Mouse (Mus musculus) forebrain, embryonic 11.5 days (tissue): Measurements from ENCODE around the gene Xylb. TPM values are rescaled to one million over a fixed set of nuclear protein-coding genes. Genes with fewer than 3 reads are reported as not detected.

Source experiments
- ATAC-seq: fragments of 200-750 bp; cut with Nextera tagmentation; replicated peaks from 2 replicates; pipeline ENCODE4 v1.8.0; 2017; ENCODE audit warnings: moderate TSS enrichment; ENCODE audit not compliant: low FRiP score
- DNase-seq: peaks from one replicate; pipeline ENCODE4 v3.0.0-alpha.2; 2017; ENCODE audit warnings: low spot score
- H3K27ac ChIP-seq: fragments of 300-500 bp; sonication (generic); 2 replicates; pipeline ENCODE4 v1.5.1; 2014; ENCODE audit warnings: low read depth, low read length
- H3K27me3 ChIP-seq: fragments of 300-500 bp; sonication (generic); 2 replicates; pipeline ENCODE4 v1.6.1; 2014; ENCODE audit warnings: mild to moderate bottlenecking, low read length, mixed read lengths; ENCODE audit not compliant: control insufficient read depth, insufficient read depth
- H3K36me3 ChIP-seq: fragments of 300-500 bp; sonication (generic); 2 replicates; pipeline ENCODE4 v1.6.1; 2014; ENCODE audit warnings: mild to moderate bottlenecking, low read length, moderate library complexity, mixed read lengths; ENCODE audit not compliant: control insufficient read depth, insufficient read depth
- H3K4me1 ChIP-seq: fragments of 300-500 bp; sonication (generic); replicated peaks from 2 replicates; pipeline ENCODE4 v1.6.1; 2014; ENCODE audit warnings: low read length, mixed read lengths; ENCODE audit not compliant: control insufficient read depth, insufficient read depth
- H3K4me2 ChIP-seq: fragments of 300-500 bp; sonication (generic); 2 replicates; pipeline ENCODE4 v1.6.1; 2014; ENCODE audit warnings: low read depth, mild to moderate bottlenecking, low read length, moderate library complexity, mixed read lengths; ENCODE audit not compliant: severe bottlenecking
- H3K4me3 ChIP-seq: fragments of 300-500 bp; sonication (generic); 2 replicates; pipeline ENCODE4 v1.5.1; 2014; ENCODE audit warnings: low read depth, low read length
- H3K9ac ChIP-seq: fragments of 300-500 bp; sonication (generic); 2 replicates; pipeline ENCODE4 v1.6.1; 2014; ENCODE audit warnings: low read length
- H3K9me3 ChIP-seq: fragments of 300-500 bp; sonication (generic); 2 replicates; pipeline ENCODE4 v1.6.1; 2016; ENCODE audit warnings: low read length, mixed read lengths; ENCODE audit not compliant: control insufficient read depth
- WGBS: fragments of 180-500 bp; shearing (Covaris S2); extraction: QIAGEN DNeasy Blood & Tissue Kit; methylation state at CpG from one replicate; pipeline ENCODE4 v1.1.7; 2014; 5-methylcytosine and 5-hydroxymethylcytosine counted together
- polyA plus RNA-seq: library from polyadenylated mRNA; unstranded; fragments of >200 nt; fragmentation: Nextera tagmentation; extraction: Ambion mirVana; gene quantifications from 2 replicates; pipeline ENCODE4 v1.2.1, GENCODE M21; 2014

Xylb gene
- polyA plus RNA-seq, 1 experiment from 2014 or later: 12.7 TPM

GRCm38 (mm10) chr9:119323260-119323645 lies 33.9 kb upstream of the Xylb start:
- WGBS: 8% methylated on average over 9 of the region's 9 CpGs
- peak overlapping the region; percentile 85 for H3K27ac ChIP-seq
- H3K4me2 ChIP-seq: peak overlapping the region; percentile 79
- peak overlapping the region; percentile 90 for H3K4me3 ChIP-seq
- H3K27me3 ChIP-seq: no peaks in the 10 kb centered on the region
- no peaks in the 10 kb centered on the region for H3K36me3 ChIP-seq
- peak overlapping the region; percentile 90 for H3K9ac ChIP-seq
- ATAC-seq (peak; percentile 1; the same call in 1 of the 2 replicates), DNase-seq (no peak)
- H3K9me3 ChIP-seq: no peaks in the 10 kb centered on the region
- no peaks in the 10 kb centered on the region; the same call in 1 of the 2 replicates for H3K4me1 ChIP-seq

GRCm38 (mm10) chr9:119324130-119324529 lies 33.1 kb upstream of the Xylb start:
- H3K36me3 ChIP-seq: no peaks in the 10 kb centered on the region
- no peak overlapping the region for H3K27ac ChIP-seq
- no peaks in the 10 kb centered on the region for H3K27me3 ChIP-seq
- H3K9me3 ChIP-seq: no peaks in the 10 kb centered on the region
- WGBS: 66% methylated on average over 1 of the region's 1 CpGs
- no peaks in the 10 kb centered on the region; the same call in 1 of the 2 replicates for H3K4me1 ChIP-seq
- no peak for DNase-seq
- H3K4me2 ChIP-seq: no peak overlapping the region
- no peak for ATAC-seq
- H3K9ac ChIP-seq: no peak overlapping the region
- no peak overlapping the region for H3K4me3 ChIP-seq

DNA sequence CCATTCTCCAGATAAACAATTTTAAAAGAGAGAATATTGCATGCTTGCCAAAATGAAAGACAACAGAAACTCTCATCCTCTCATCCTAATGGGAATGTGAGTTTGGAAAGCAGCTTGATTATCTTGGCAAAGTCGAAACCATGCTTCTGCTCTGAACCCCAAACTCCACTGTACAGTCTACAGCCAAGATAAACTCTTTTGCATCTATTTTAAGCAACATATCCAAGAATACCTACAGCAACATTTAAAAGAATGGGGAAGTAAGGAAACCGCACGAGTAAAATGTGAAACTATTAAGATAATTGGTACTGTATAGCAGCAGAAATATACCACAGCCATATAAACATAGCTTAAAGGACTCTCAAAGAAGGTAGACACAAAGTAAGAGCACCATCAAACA lies 28.7 kb upstream of the Xylb start:
- no peaks in the 10 kb centered on the region for H3K4me1 ChIP-seq
- 84% methylated on average over 3 of the region's 3 CpGs for WGBS
- H3K4me2 ChIP-seq: no peak overlapping the region
- H3K27ac ChIP-seq: no peak overlapping the region
- no peak overlapping the region for H3K4me3 ChIP-seq
- H3K9me3 ChIP-seq: no peaks in the 10 kb centered on the region
- H3K36me3 ChIP-seq: no peaks in the 10 kb centered on the region
- no peaks in the 10 kb centered on the region for H3K27me3 ChIP-seq
- ATAC-seq (no peak), DNase-seq (no peak)
- H3K9ac ChIP-seq: no peak overlapping the region

DNA sequence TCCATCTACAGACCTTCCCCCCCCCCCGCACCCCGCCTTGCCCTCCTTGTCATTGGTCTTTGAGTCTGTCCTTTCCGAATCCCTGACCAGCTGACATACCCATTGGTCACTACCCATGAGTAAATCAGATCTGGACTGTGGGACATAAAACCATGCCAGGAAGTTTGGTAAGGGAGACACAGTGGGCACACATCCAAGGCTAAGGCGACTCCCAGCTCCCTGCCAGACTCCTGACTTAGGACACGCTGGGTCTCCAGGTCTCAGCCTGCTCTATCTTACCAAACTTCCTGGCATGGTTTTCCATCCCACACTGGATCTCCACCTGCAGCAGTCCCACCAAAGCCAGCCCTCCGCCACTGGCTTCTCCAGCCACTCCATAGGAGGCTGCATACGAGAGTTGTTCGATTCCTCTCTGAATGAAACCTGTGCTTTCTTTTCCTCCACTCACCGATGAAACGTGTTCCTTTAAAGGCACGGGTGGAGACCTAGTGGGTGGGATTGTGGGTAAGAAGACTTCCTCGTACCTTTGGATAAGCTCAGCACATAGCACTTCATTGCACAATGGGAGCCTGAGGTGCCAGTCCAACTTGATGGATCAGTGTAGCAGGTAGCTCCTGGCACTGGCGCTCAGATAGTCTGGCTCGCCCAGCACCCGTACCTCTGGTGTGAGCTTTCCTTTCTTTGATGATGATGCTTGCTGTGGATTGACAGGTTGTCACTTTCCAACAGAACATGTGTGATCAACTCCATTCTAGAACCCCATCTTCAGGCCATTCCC lies 26.8 kb upstream of the Xylb start:
- Histone ChIP-seq H3K4me1 (no peaks in the 10 kb centered on the region), H3K9ac (no peak overlapping the region), H3K9me3 (no peaks in the 10 kb centered on the region), H3K4me2 (no peak overlapping the region), H3K27ac (no peak overlapping the region), H3K36me3 (no peaks in the 10 kb centered on the region), H3K4me3 (no peak overlapping the region), H3K27me3 (no peaks in the 10 kb centered on the region)
- no peak for DNase-seq
- WGBS: 88% methylated on average over 15 of the region's 15 CpGs
- no peak for ATAC-seq

- no peak for ATAC-seq
- H3K4me1 ChIP-seq: no peaks in the 10 kb centered on the region
- H3K36me3 ChIP-seq: no peaks in the 10 kb centered on the region
- no peak overlapping the region for H3K27ac ChIP-seq
- no peak overlapping the region for H3K4me2 ChIP-seq
- H3K9ac ChIP-seq: no peak overlapping the region
- no peak overlapping the region for H3K4me3 ChIP-seq
- DNase-seq: no peak
- 76% methylated on average over 10 of the region's 10 CpGs for WGBS
- H3K9me3 ChIP-seq: no peaks in the 10 kb centered on the region
- peaks cover 3% of the 10 kb centered on the region; the same call in 1 of the 2 replicates for H3K27me3 ChIP-seq
Observed at GRCm38 (mm10) chr9:119334324-119334723, 22.9 kb upstream of the Xylb start.

DNA sequence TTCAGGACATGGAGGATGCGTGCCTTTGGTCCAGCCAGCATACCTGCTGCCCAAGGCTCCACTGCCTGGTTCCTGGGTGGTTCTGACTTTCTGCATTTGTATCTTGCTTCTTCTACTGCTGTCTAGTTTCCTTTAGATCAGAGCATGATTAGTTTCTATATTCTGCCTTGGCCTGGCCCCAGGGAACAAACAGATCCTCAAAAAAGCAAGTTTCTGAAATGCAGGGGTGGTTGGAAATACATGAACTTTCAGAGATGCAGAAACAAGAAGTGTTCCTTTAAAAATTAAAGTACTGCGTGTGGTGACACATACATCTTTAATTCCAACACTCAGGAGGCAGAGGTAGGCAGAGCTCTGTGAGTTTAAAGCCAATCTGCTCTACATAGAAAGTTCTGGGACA lies 22.3 kb upstream of the Xylb start:
- Histone ChIP-seq H3K27me3 (peaks cover 3% of the 10 kb centered on the region; the same call in 1 of the 2 replicates), H3K4me1 (peaks cover 2% of the 10 kb centered on the region; the same call in 1 of the 2 replicates), H3K9me3 (no peaks in the 10 kb centered on the region), H3K4me3 (no peak overlapping the region), H3K36me3 (no peaks in the 10 kb centered on the region), H3K4me2 (no peak overlapping the region), H3K9ac (no peak overlapping the region), H3K27ac (no peak overlapping the region)
- 87% methylated on average over 2 of the region's 2 CpGs for WGBS
- no peak for ATAC-seq
- no peak for DNase-seq

GRCm38 (mm10) chr9:119335571-119335970 lies 21.6 kb upstream of the Xylb start:
- DNase-seq (no peak), ATAC-seq (no peak)
- H3K4me2 ChIP-seq: no peak overlapping the region
- no peaks in the 10 kb centered on the region for H3K9me3 ChIP-seq
- no peak overlapping the region for H3K9ac ChIP-seq
- WGBS: 86% methylated on average over 4 of the region's 4 CpGs
- peaks cover 3% of the 10 kb centered on the region; the same call in 1 of the 2 replicates for H3K27me3 ChIP-seq
- no peak overlapping the region for H3K4me3 ChIP-seq
- H3K4me1 ChIP-seq: peaks cover 2% of the 10 kb centered on the region; the same call in 1 of the 2 replicates
- H3K36me3 ChIP-seq: no peaks in the 10 kb centered on the region
- no peak overlapping the region for H3K27ac ChIP-seq

DNA sequence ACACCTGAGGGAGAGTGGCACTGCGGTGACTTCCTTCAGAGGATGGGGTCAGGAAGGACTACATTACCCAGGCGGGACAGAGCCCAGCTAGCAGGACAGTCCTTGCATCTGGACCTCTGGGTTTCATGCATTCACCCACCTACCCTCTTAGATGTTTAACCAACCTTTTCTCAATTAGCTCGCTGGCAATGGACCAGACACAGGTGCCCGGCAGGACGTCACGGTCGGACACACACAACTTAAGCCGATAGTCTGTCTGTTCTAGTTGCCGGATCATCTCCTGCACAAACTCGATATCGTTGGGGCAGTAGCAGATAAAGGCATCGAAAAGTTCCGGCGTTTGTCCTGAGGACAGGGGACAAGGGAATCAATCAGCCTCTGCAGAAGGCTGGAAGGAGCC lies 19.3 kb upstream of the Xylb start:
- H3K4me3 ChIP-seq: no peak overlapping the region
- DNase-seq (peak; percentile 46), ATAC-seq (no peak)
- no peak overlapping the region for H3K27ac ChIP-seq
- H3K36me3 ChIP-seq: no peaks in the 10 kb centered on the region
- H3K9ac ChIP-seq: no peak overlapping the region
- H3K4me1 ChIP-seq: peaks cover 5% of the 10 kb centered on the region; the same call in 1 of the 2 replicates
- no peaks in the 10 kb centered on the region for H3K9me3 ChIP-seq
- H3K4me2 ChIP-seq: no peak overlapping the region
- H3K27me3 ChIP-seq: peaks cover 3% of the 10 kb centered on the region; the same call in 1 of the 2 replicates
- whole genome bisulfite sequencing: 93% methylated on average over 14 of the region's 14 CpGs

DNA sequence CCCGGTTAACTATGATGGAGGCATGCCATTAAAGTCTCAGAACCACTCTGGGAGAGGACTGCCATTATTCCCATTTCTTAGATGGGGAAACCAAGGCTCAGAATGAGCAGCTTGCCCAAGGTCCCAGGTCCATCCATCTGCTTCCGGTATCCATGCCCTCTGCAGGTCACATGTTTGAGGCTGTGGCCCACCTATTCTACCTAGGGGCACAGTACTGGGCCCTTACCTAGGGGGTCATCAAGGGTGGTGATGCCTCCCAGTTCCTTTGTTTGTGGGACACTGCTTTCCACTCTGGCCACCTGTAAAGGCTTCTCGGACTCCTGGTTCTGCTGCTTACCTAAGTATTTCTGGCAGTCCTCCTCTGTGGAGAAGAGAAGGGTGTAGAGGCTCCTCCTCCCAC lies 18.8 kb upstream of the Xylb start:
- Histone ChIP-seq H3K27ac (no peak overlapping the region), H3K4me3 (no peak overlapping the region), H3K9ac (no peak overlapping the region), H3K36me3 (no peaks in the 10 kb centered on the region; the same call in 1 of the 2 replicates), H3K9me3 (no peaks in the 10 kb centered on the region), H3K27me3 (peaks cover 3% of the 10 kb centered on the region; the same call in 1 of the 2 replicates), H3K4me1 (peaks cover 5% of the 10 kb centered on the region; the same call in 1 of the 2 replicates), H3K4me2 (no peak overlapping the region)
- no peak for DNase-seq
- no peak for ATAC-seq
- 89% methylated on average over 3 of the region's 3 CpGs for WGBS
